Mouse (Mus musculus): ENCODE measurements around the gene 4931417E11Rik. TPM values are rescaled to one million over a fixed set of nuclear protein-coding genes. Genes with fewer than 3 reads are reported as not detected.

4931417E11Rik gene
- polyA plus RNA-seq (2014; fragmentation: Nextera tagmentation; extraction: Ambion mirVana), result not detected in 2 replicates

DNA sequence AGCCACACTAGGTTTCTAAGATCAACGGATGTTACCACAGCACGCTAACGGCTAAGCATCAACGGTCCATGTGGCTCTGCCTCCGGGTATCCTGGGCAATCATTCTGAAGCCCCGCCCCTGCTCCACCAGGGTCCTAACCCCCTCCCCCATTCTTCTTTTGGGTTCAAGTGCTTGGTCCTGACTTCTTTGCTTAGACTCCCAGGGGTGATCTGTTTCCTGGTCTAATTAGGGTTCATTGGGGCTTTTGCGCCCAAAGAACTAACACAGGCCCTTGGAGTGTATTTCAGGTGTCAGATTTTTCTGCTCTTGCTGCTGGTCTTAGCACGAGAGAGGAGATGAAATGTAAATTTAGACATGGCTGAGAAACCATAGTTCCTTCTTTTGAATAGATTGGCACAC, at the start of gene 4931417E11Rik:
4931417E11Rik (minus strand) TSS at position 101 of the 400 bp plus-strand sequence.
- ATAC-seq (replicated peaks; ENCODE audit: low FRiP score), result no peak
- Histone ChIP-seq H3K27me3 (replicated peaks; ENCODE audit: control insufficient read depth, insufficient read depth, low read length) (no peaks in the 10 kb centered on the region), H3K9me3 (ENCODE audit: control insufficient read depth, low read length) (no peaks in the 10 kb centered on the region), H3K4me2 (no peak within 1 kb of the TSS), H3K36me3 (ENCODE audit: control insufficient read depth, insufficient read depth, low read length) (no peaks in the 10 kb centered on the region), H3K9ac (ENCODE audit: low read depth, low read length) (no peak within 1 kb of the TSS), H3K27ac (ENCODE audit: low read depth, low read length) (no peak within 1 kb of the TSS), H3K4me3 (ENCODE audit: low read depth, low read length) (no peak within 1 kb of the TSS), H3K4me1 (replicated peaks; ENCODE audit: control insufficient read depth, insufficient read depth, low read length) (no peaks in the 10 kb centered on the region)
- no peak for DNase-seq (ENCODE audit: low spot score)
- WGBS, result 87% methylated on average over 8 of the region's 8 CpGs

DNA sequence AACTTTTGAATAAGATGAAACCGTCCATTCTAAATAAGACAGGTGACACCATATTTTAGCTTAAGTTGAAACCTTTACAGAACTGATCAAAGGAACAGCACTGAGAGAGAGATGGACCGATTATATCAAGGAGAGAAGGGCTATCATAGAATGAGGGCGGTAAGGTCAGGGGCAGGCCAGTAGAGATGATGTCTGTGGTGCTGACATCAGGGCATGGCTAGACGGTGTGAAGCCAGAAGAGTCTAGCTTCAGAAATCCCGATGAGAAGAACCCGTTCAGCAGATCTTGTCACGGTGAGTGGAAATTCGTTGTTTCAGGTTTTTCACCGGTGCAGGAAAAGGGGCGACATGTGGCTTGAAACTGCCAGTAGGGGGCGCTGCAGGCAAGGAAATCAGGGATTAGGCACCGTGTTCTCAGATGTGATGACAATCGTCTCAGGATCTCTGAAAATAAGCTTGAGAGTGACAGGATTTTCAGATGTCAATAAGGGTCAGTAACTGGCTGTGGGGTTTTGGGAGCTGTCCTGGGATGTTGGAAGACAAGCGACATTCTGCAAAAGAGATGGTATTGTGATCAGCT, 48.4 kb upstream of the 4931417E11Rik start:
- Histone ChIP-seq H3K36me3 (ENCODE audit: control insufficient read depth, insufficient read depth, low read length) (no peaks in the 10 kb centered on the region), H3K4me3 (ENCODE audit: low read depth, low read length) (no peak overlapping the region)
- WGBS, result 29% methylated on average over 14 of the region's 14 CpGs

DNA sequence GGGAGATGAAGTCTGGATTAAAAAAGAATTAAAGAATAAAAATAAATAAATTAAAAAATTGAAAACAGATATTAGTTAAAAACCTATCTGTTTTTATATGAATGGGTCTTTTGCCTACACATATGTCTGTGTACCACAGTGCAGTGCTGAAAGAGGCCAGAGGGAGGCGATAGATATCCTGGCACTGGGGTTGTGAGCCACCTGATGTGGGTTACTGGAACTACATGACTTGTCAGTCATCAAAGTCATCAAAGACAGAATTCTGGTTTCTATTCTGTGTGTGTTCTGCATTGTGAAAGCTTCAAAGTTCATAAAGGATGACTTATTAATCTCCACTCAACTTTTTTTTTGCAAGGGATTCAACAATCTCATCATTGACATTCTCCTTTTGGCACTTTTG, 43.4 kb upstream of the 4931417E11Rik start:
- ATAC-seq (replicated peaks; ENCODE audit: low FRiP score) (no peak), DNase-seq (ENCODE audit: low spot score) (no peak)
- H3K27ac ChIP-seq (ENCODE audit: low read depth, low read length), result no peak overlapping the region
- WGBS, result 19% methylated on average over 1 of the region's 1 CpGs
- H3K9me3 ChIP-seq (ENCODE audit: control insufficient read depth, low read length), result no peaks in the 10 kb centered on the region
- H3K27me3 ChIP-seq (replicated peaks; ENCODE audit: control insufficient read depth, insufficient read depth, low read length), result no peaks in the 10 kb centered on the region
- H3K4me1 ChIP-seq (replicated peaks; ENCODE audit: control insufficient read depth, insufficient read depth, low read length), result no peaks in the 10 kb centered on the region
- H3K36me3 ChIP-seq (ENCODE audit: control insufficient read depth, insufficient read depth, low read length), result no peaks in the 10 kb centered on the region
- no peak overlapping the region for H3K9ac ChIP-seq (ENCODE audit: low read depth, low read length)
- H3K4me2 ChIP-seq, result no peak overlapping the region
- H3K4me3 ChIP-seq (ENCODE audit: low read depth, low read length), result no peak overlapping the region

More for the DNA sequence above, 48.4 kb upstream of the 4931417E11Rik start:
- no peaks in the 10 kb centered on the region for H3K27me3 ChIP-seq (replicated peaks; ENCODE audit: control insufficient read depth, insufficient read depth, low read length)
- no peaks in the 10 kb centered on the region for H3K4me1 ChIP-seq (replicated peaks; ENCODE audit: control insufficient read depth, insufficient read depth, low read length)
- no peak overlapping the region for H3K9ac ChIP-seq (ENCODE audit: low read depth, low read length)
- no peak overlapping the region for H3K27ac ChIP-seq (ENCODE audit: low read depth, low read length)
- H3K4me2 ChIP-seq, result no peak overlapping the region
- DNase-seq (ENCODE audit: low spot score) (peak; percentile 49), ATAC-seq (replicated peaks; ENCODE audit: low FRiP score) (no peak)
- H3K9me3 ChIP-seq (ENCODE audit: control insufficient read depth, low read length), result no peaks in the 10 kb centered on the region

DNA sequence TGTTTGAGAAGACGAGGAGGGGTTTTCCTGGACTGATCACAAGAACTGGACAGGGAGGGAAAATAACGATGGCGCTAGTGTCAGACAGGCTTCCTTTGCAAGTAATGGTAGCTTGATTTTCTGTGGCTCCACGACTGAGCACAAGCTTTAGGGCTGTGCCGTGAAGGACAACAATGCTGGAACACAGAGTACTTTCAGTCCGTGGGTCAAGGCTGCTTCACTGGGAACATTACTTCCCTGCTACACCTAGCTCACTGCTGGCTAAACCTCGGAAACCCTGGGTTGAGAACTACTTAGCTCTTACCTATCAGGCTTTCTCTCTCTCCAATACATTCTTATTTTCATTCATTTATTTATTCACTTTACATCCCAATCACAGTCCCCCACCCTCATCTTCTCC, 30.2 kb upstream of the 4931417E11Rik start:
- no peak for ATAC-seq (replicated peaks; ENCODE audit: low FRiP score)
- Histone ChIP-seq H3K4me1 (replicated peaks; ENCODE audit: control insufficient read depth, insufficient read depth, low read length) (no peaks in the 10 kb centered on the region), H3K4me3 (ENCODE audit: low read depth, low read length) (no peak overlapping the region), H3K9ac (ENCODE audit: low read depth, low read length) (no peak overlapping the region), H3K27me3 (replicated peaks; ENCODE audit: control insufficient read depth, insufficient read depth, low read length) (no peaks in the 10 kb centered on the region), H3K36me3 (ENCODE audit: control insufficient read depth, insufficient read depth, low read length) (no peaks in the 10 kb centered on the region), H3K9me3 (ENCODE audit: control insufficient read depth, low read length) (no peaks in the 10 kb centered on the region), H3K27ac (ENCODE audit: low read depth, low read length) (no peak overlapping the region), H3K4me2 (no peak overlapping the region)
- DNase-seq (ENCODE audit: low spot score), result no peak
- WGBS, result 84% methylated on average over 7 of the region's 7 CpGs

DNA sequence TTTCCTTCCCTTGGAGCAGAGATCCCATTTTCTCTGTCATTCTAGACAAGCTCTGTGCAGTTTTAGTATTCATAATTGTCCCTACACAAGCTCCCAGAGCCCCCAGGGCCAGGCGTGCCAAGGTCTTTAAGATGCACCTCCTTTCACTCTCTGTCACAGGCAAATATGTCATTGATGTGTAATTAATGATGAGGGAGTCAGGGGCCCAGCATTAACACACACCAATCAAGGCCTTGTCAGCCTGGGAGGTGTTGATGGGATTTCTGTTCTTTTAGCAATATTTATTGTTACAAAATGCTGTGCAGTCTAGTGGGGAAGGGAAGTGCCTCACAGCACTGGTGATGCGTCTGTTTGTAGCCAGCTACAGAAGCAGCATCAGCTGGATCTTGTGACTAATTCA, 27.9 kb upstream of the 4931417E11Rik start:
- ATAC-seq (replicated peaks; ENCODE audit: low FRiP score) (no peak), DNase-seq (ENCODE audit: low spot score) (no peak)
- Histone ChIP-seq H3K4me3 (ENCODE audit: low read depth, low read length) (no peak overlapping the region), H3K9me3 (ENCODE audit: control insufficient read depth, low read length) (no peaks in the 10 kb centered on the region), H3K9ac (ENCODE audit: low read depth, low read length) (no peak overlapping the region), H3K4me2 (no peak overlapping the region), H3K36me3 (ENCODE audit: control insufficient read depth, insufficient read depth, low read length) (no peaks in the 10 kb centered on the region), H3K27ac (ENCODE audit: low read depth, low read length) (no peak overlapping the region), H3K27me3 (replicated peaks; ENCODE audit: control insufficient read depth, insufficient read depth, low read length) (no peaks in the 10 kb centered on the region), H3K4me1 (replicated peaks; ENCODE audit: control insufficient read depth, insufficient read depth, low read length) (no peaks in the 10 kb centered on the region)
- WGBS, result 74% methylated on average over 2 of the region's 2 CpGs

DNA sequence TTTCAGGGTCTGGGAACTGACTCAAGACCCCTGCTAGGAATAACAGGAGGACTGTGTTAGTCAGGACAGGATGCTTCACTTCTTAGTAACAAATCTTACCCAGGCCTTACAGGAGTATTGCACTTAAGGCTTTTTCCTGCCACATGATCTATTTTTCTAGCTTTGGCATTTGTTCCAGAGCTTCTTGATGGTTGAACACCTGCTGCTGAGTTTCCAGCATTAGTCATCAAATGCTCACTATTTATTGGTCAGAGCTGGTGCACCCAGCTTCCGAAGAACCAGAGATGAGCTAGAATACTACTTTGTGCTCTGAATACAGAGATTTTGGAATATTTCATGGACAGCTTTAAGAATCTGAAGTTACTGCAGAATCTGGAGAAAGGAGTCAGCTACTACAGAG, 21.1 kb upstream of the 4931417E11Rik start:
- 80% methylated on average over 1 of the region's 1 CpGs for WGBS
- Histone ChIP-seq H3K4me1 (replicated peaks; ENCODE audit: control insufficient read depth, insufficient read depth, low read length) (no peaks in the 10 kb centered on the region), H3K36me3 (ENCODE audit: control insufficient read depth, insufficient read depth, low read length) (no peaks in the 10 kb centered on the region), H3K9ac (ENCODE audit: low read depth, low read length) (no peak overlapping the region), H3K9me3 (ENCODE audit: control insufficient read depth, low read length) (no peaks in the 10 kb centered on the region), H3K4me3 (ENCODE audit: low read depth, low read length) (no peak overlapping the region), H3K27me3 (replicated peaks; ENCODE audit: control insufficient read depth, insufficient read depth, low read length) (no peaks in the 10 kb centered on the region), H3K27ac (ENCODE audit: low read depth, low read length) (no peak overlapping the region), H3K4me2 (no peak overlapping the region)
- DNase-seq (ENCODE audit: low spot score), result no peak
- ATAC-seq (replicated peaks; ENCODE audit: low FRiP score), result no peak

DNA sequence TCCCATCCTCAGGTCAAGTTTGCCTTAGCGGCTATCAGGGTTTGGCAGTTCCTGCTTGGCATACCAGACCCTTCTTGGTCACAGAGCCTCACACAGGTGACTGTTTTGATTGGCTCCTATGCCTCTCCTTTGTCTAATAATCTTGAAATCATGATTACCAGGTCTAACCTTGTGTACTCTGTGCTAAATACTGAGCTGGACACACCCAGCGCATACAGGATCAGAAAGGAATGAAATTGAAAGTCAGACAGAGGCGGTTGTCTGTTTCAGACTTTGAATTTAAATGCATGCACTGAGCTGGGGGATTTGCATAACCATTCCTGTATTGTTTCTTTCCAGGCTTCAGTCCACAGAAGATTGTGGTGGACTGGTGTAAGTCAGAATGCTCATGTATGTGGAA, 16.1 kb upstream of the 4931417E11Rik start:
- Histone ChIP-seq H3K36me3 (ENCODE audit: control insufficient read depth, insufficient read depth, low read length) (no peaks in the 10 kb centered on the region), H3K4me2 (no peak overlapping the region), H3K9ac (ENCODE audit: low read depth, low read length) (no peak overlapping the region), H3K27ac (ENCODE audit: low read depth, low read length) (no peak overlapping the region), H3K4me1 (replicated peaks; ENCODE audit: control insufficient read depth, insufficient read depth, low read length) (no peaks in the 10 kb centered on the region), H3K9me3 (ENCODE audit: control insufficient read depth, low read length) (no peaks in the 10 kb centered on the region), H3K27me3 (replicated peaks; ENCODE audit: control insufficient read depth, insufficient read depth, low read length) (no peaks in the 10 kb centered on the region), H3K4me3 (ENCODE audit: low read depth, low read length) (no peak overlapping the region)
- ATAC-seq (replicated peaks; ENCODE audit: low FRiP score) (no peak), DNase-seq (ENCODE audit: low spot score) (no peak)
- 88% methylated on average over 3 of the region's 3 CpGs for whole genome bisulfite sequencing

DNA sequence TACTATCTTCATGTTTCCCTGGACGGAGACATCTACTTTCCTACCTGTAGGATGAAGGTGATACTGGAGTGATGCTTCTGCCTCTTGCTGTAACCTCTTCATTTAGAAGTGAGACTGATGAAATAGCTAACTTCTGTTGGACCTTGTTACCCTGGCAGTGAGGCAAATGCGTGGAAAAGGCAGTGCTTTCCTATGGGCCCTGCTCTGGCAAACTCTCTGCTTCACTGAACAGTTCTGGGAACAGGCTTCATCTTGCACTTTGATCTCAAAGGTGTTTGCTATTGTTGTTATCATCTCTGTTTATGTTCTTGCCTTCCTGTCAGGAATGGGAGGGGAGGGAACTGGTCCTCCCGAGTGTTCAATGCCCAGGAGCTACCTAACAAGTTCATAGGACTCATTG, 3.4 kb downstream of the 4931417E11Rik start:
- 67% methylated on average over 3 of the region's 3 CpGs for WGBS
- Histone ChIP-seq H3K27ac (ENCODE audit: low read depth, low read length) (no peak overlapping the region), H3K27me3 (replicated peaks; ENCODE audit: control insufficient read depth, insufficient read depth, low read length) (no peaks in the 10 kb centered on the region), H3K36me3 (ENCODE audit: control insufficient read depth, insufficient read depth, low read length) (no peaks in the 10 kb centered on the region), H3K4me3 (ENCODE audit: low read depth, low read length) (no peak overlapping the region), H3K4me1 (replicated peaks; ENCODE audit: control insufficient read depth, insufficient read depth, low read length) (no peaks in the 10 kb centered on the region), H3K9me3 (ENCODE audit: control insufficient read depth, low read length) (no peaks in the 10 kb centered on the region), H3K4me2 (no peak overlapping the region), H3K9ac (ENCODE audit: low read depth, low read length) (no peak overlapping the region)
- DNase-seq (ENCODE audit: low spot score) (no peak), ATAC-seq (replicated peaks; ENCODE audit: low FRiP score) (no peak)

DNA sequence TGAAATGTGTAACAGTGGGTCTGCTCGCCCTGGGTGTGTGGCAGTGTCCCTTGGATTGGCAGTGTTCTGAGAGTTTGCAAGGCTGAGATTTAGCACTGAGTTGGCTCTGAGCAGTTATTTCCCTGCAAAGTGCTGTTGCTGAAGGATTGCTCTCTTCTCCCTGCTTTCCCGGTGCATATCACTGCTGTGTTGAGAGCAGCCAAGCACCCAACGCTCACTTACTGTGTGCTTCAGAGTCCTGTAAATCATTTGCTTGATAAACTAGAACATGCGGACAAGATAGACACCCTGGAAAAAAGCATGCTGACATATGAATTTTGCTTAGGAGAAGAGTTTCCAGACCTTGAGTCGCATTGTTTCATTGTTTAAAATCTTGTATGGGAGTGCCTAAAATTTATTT, 6.9 kb downstream of the 4931417E11Rik start:
- Histone ChIP-seq H3K36me3 (ENCODE audit: control insufficient read depth, insufficient read depth, low read length) (no peaks in the 10 kb centered on the region), H3K27me3 (replicated peaks; ENCODE audit: control insufficient read depth, insufficient read depth, low read length) (no peaks in the 10 kb centered on the region), H3K9me3 (ENCODE audit: control insufficient read depth, low read length) (no peaks in the 10 kb centered on the region), H3K4me1 (replicated peaks; ENCODE audit: control insufficient read depth, insufficient read depth, low read length) (no peaks in the 10 kb centered on the region), H3K4me3 (ENCODE audit: low read depth, low read length) (no peak overlapping the region), H3K4me2 (no peak overlapping the region), H3K27ac (ENCODE audit: low read depth, low read length) (no peak overlapping the region), H3K9ac (ENCODE audit: low read depth, low read length) (no peak overlapping the region)
- WGBS, result 74% methylated on average over 5 of the region's 5 CpGs
- ATAC-seq (replicated peaks; ENCODE audit: low FRiP score), result no peak
- DNase-seq (ENCODE audit: low spot score), result no peak
